Mouse (Mus musculus) liver, embryonic 14.5 days (tissue): ENCODE measurements at regions not wholly inside any gene's neighbourhood (a gene's known extent, or its start where the extent isn't known, plus 50 kb on each side); places are given as distances from the start of the nearest gene placed in this dataset.

Source experiments
- CTCF ChIP-seq: IDR thresholded peaks from 2 replicates; pipeline ENCODE4 v1.5.1; 2016; ENCODE audit warnings: antibody characterized with exemption, low read depth, control low read depth
- EP300 ChIP-seq: IDR thresholded peaks from 2 replicates; pipeline ENCODE4 v1.6.1; 2016; ENCODE audit warnings: antibody characterized with exemption, low read depth

DNA sequence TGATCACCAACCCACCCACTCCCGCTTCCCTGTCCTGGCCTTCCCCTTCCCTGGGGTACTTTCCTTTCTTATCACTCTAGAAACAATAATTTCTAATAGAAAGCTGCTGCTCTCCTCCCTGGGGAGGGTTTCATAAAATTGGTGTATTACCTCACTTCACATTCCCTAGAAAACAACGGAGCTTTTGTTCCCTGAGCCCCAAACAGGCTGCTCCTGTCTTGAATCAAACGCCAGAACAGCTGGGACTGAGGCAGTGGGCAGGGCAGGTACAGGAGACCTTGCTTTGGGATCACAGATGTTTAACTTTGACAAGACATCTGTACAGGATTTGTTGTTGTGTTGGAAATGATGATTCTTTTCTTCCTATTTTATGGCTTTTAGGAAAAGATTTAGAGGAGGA is 192.8 kb upstream of the Col8a1 start:
- TF ChIP-seq CTCF (no peak), EP300 (no peak)
